Mouse (Mus musculus) hindbrain, embryonic 15.5 days (tissue): ENCODE data around the gene Cyp4a29. TPM values are rescaled to one million over a fixed set of nuclear protein-coding genes. Genes with fewer than 3 reads are reported as not detected.

Source experiments
- polyA plus RNA-seq: library from polyadenylated mRNA; unstranded; fragments of >200 nt; fragmentation: Nextera tagmentation; extraction: Ambion mirVana; gene quantifications from 2 replicates; pipeline ENCODE4 v1.2.1, GENCODE M21; 2015

Cyp4a29 gene
- polyA plus RNA-seq, 1 experiment from 2014 or later = not detected

Other genes starting within 250 kb of the Cyp4a29 start
- gene Stil, start 241.9 kb upstream of the Cyp4a29 start, polyA plus RNA-seq = 2.6 and 2.8 TPM in 2 replicates
- gene Tal1, start 185.7 kb upstream of the Cyp4a29 start, polyA plus RNA-seq = 2.6 and 3.2 TPM in 2 replicates
- 2.7 and 3.7 TPM in 2 replicates for gene Pdzk1ip1, start 153.4 kb upstream of the Cyp4a29 start, polyA plus RNA-seq
- gene Cyp4x1, start 107.8 kb upstream of the Cyp4a29 start, polyA plus RNA-seq = 10.6 and 11.5 TPM in 2 replicates
- not detected in 2 replicates for gene Cyp4a12a, start 57.0 kb downstream of the Cyp4a29 start, polyA plus RNA-seq
- not detected in 2 replicates for gene Cyp4a12b, start 169.5 kb downstream of the Cyp4a29 start, polyA plus RNA-seq
- not detected in 2 replicates for gene Cyp4a30b, start 210.5 kb downstream of the Cyp4a29 start, polyA plus RNA-seq